31 mouse cellular contexts compared by ENCODE assay signal in the genomic region with DNA sequence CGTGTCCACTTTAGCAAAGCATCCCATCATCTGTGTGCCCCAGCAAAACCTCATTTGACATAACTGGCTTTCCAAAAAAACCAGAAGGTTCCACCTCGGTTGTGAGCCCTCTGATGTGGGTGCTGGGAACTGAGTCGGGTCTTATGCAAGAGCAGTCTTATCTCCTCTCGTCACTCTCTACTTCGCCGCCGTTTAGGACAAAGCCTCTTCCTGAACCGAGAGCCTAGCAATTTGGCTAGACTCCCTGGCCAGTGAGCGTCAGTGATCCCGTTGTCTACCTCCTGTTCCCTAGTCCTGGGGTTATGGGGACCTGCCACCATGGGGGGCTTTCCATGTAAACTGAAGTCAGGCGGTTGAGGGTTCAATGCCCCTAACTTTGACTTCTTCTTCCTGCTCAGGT.
"Had no signal": no experiment of that assay in that cellular context is flagged by ENCODE, and none has a peak within 500 bp of the region (broad histone marks: within the 10 kb centered on the region; RNA-seq: fewer than 3 reads in every experiment).

No protein-coding gene starts in this region.

- H3K4me3 ChIP-seq: left cerebral cortex, adult 2 months; limb, embryonic 10.5 days; limb, embryonic 12.5 days; limb, embryonic 13.5 days; limb, embryonic 15.5 days; liver, embryonic 12.5 days; liver, embryonic 13.5 days; liver, embryonic 15.5 days; lung, embryonic 15.5 days; megakaryocyte, embryonic 14.5 days; midbrain, embryonic 10.5 days; midbrain, embryonic 12.5 days; midbrain, embryonic 13.5 days; myocyte; neural tube, embryonic 12.5 days had no signal

- H3K27ac ChIP-seq: left cerebral cortex, adult 2 months; limb, embryonic 10.5 days; limb, embryonic 12.5 days; limb, embryonic 13.5 days; limb, embryonic 15.5 days; liver, embryonic 12.5 days; liver, embryonic 13.5 days; liver, embryonic 14.5 days; liver, embryonic 15.5 days; lung, embryonic 15.5 days; macrophage; midbrain, embryonic 10.5 days; midbrain, embryonic 12.5 days; midbrain, embryonic 13.5 days; neural tube, embryonic 12.5 days had no signal

- DNase-seq: left cerebral cortex, postnatal 4 days; liver; liver, embryonic 13.5 days; liver, postnatal 0 days; lung, adult 18-20 months; lung, adult 2 months; lung, embryonic 14.5 days; lung, postnatal 10 days; lung, postnatal 14 days; lung, postnatal 36 days; lung, postnatal 4 days; midbrain, embryonic 14.5 days had no signal

- H3K9me3 ChIP-seq: limb, embryonic 15.5 days; liver, embryonic 13.5 days; liver, embryonic 15.5 days; lung, embryonic 15.5 days; midbrain, embryonic 12.5 days had no signal

- H3K36me3 ChIP-seq: limb, embryonic 10.5 days; limb, embryonic 12.5 days; limb, embryonic 13.5 days; limb, embryonic 15.5 days; liver, embryonic 12.5 days; liver, embryonic 13.5 days; liver, embryonic 15.5 days; lung, embryonic 15.5 days; midbrain, embryonic 10.5 days; midbrain, embryonic 12.5 days; midbrain, embryonic 13.5 days; neural tube, embryonic 12.5 days had no signal

- H3K4me2 ChIP-seq: limb, embryonic 12.5 days; limb, embryonic 13.5 days; limb, embryonic 15.5 days; liver, embryonic 11.5 days; liver, embryonic 12.5 days; liver, embryonic 13.5 days; liver, embryonic 15.5 days; lung, embryonic 14.5 days; lung, embryonic 15.5 days; midbrain, embryonic 12.5 days; midbrain, embryonic 13.5 days; neural tube, embryonic 12.5 days had no signal

- H3K9ac ChIP-seq: limb, embryonic 12.5 days; limb, embryonic 13.5 days; limb, embryonic 15.5 days; liver, embryonic 12.5 days; liver, embryonic 13.5 days; liver, embryonic 14.5 days; liver, embryonic 15.5 days; liver, postnatal 0 days; lung, embryonic 14.5 days; lung, embryonic 15.5 days; midbrain, embryonic 12.5 days; midbrain, embryonic 13.5 days; neural tube, embryonic 12.5 days had no signal

- H3K4me1 ChIP-seq: lung, embryonic 15.5 days had no signal

- H3K27me3 ChIP-seq: limb, embryonic 13.5 days; liver, embryonic 15.5 days; lung, embryonic 15.5 days; midbrain, embryonic 13.5 days; neural tube, embryonic 12.5 days had no signal

- ATAC-seq: liver, embryonic 12.5 days; liver, postnatal 0 days; lung, postnatal 0 days; midbrain, embryonic 13.5 days; midbrain, embryonic 16.5 days had no signal
